Mouse (Mus musculus): ENCODE results near the gene Gm20388.

GRCm38 (mm10) chr8:120898008-120898407, 987.4 kb downstream of the Gm20388 start:
- TF ChIP-seq CTCF (IDR thresholded peaks at IDR 0.05; ENCODE audit: low read depth) (peak; percentile 86), EP300 (optimal IDR thresholded peaks at IDR 0.05) (no peak)
